ENCODE assay signal across 7 mouse cellular contexts in the genomic region with DNA sequence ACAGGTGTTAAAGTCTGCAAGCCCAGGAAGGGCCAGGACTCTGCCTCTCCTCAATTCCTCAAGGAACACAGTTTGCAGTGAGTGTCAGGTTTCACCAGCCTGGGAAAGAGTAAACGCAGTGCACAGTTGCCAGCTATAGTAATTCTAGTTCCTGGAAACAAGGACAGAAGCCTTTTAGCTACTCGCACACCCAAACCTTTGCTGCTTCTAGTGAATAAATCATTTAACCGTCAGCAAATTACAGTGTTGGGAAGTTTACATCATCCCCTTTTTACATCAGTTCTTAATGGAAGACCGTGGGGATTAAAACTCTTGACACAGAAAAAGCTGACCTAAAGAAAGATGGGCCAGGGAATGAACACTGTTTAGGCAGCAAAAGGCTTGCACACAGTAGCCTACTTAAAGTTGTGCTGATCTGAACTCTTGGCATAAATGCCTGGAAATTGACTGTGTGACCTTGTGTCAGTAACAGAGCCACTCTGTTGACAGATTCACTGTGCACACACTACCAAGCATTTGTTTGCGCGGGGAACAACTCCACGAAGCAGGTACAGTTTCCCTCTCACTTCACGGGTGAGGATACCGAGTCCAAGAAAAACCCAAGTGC. TPM values are rescaled to one million over a fixed set of nuclear protein-coding genes. Genes with fewer than 3 reads are reported as not detected.
DNase-seq lines count a peak whose midpoint lies in the region; ATAC-seq lines count a peak whose summit lies in the region.

No protein-coding gene starts in this region.

- peaks cover 20% of the 10 kb centered on the region for H3K4me1 ChIP-seq in embryonic facial prominence, embryonic 12.5 days

- no peaks in the 10 kb centered on the region for H3K9me3 ChIP-seq in embryonic facial prominence, embryonic 12.5 days

- peak; percentile 13 for DNase-seq in 416B (ENCODE audit: low read depth)
- peak; percentile 12 for DNase-seq in CD4-positive helper T cell, adult 2 months (ENCODE audit: low read depth, low spot score)
- peak; percentile 56 for DNase-seq in mesoderm, embryonic 11.5 days (ENCODE audit: low read depth, low spot score)
- DNase-seq in ovary, postnatal 10 days (ENCODE audit: low spot score) = no peak
- no peak for DNase-seq in urinary bladder, adult 2 months (ENCODE audit: low spot score)

- peak overlapping the region; percentile 94 for H3K9ac ChIP-seq in embryonic facial prominence, embryonic 12.5 days

- ATAC-seq in embryonic facial prominence, embryonic 12.5 days (ENCODE audit: insufficient number of reproducible peaks, insufficient read depth, low FRiP score, low TSS enrichment) = no peak
- ATAC-seq in inflammation-experienced regulatory T-cells, adult 6 months = peak; percentile 40

- H3K4me3 ChIP-seq in embryonic facial prominence, embryonic 12.5 days = peak overlapping the region; percentile 95

- WGBS in embryonic facial prominence, embryonic 12.5 days = 2% methylated on average over 9 of the region's 9 CpGs

- H3K27ac ChIP-seq in embryonic facial prominence, embryonic 12.5 days = peak overlapping the region; percentile 99

- H3K4me2 ChIP-seq in embryonic facial prominence, embryonic 12.5 days (replicated peaks) = peak overlapping the region; percentile 56

- no peaks in the 10 kb centered on the region for H3K27me3 ChIP-seq in embryonic facial prominence, embryonic 12.5 days

- H3K36me3 ChIP-seq in embryonic facial prominence, embryonic 12.5 days = no peaks in the 10 kb centered on the region

RNA-seq across cellular contexts. Expression of a gene that starts 0.6 kb away (rescaled TPM):
- polyA plus RNA-seq in embryonic facial prominence, embryonic 12.5 days (2016; fragmentation: Nextera tagmentation; extraction: Ambion mirVana) = 15.7 and 16.5 TPM in 2 replicates
- 10 to 100 TPM in 1 of 3 experiments, 1 to 10 TPM in 2; 4.1 to 11.9 (median 7.2) TPM for polyA plus RNA-seq in inflammation-experienced regulatory T-cells, adult 6 months (2017; shearing (Covaris generic))
- 6.0 and 8.4 TPM in 2 replicates for polyA plus RNA-seq in urinary bladder, adult 2 months (2012; rRNA removed)

Comparison
In these comparisons a context has a peak if more than half of its experiments do, and no peak if none do; other contexts are left out.
1. DNase-seq: peak in 416B (single experiment), CD4-positive helper T cell, adult 2 months (single experiment) and mesoderm, embryonic 11.5 days (single experiment); none in ovary, postnatal 10 days (single experiment) and urinary bladder, adult 2 months (single experiment).